Mouse (Mus musculus) megakaryocyte, adult 5-6 weeks (primary cell): Measurements from ENCODE around the gene Hspa12b. TPM values are rescaled to one million over a fixed set of nuclear protein-coding genes. Genes with fewer than 3 reads are reported as not detected.

Experiments used
- ATAC-seq: 2 replicates; pipeline ENCODE4 v1.8.0; 2016; ENCODE audit warnings: mild to moderate bottlenecking, inconsistent platforms; ENCODE audit not compliant: poor library complexity, severe bottlenecking
- total RNA-seq, 2 experiments: library from RNA; stranded (forward) in 1 of 2; stranded (reverse) in 1 of 2; fragments of 153-499, 151-499 nt in 1 of 2; fragments of 221-1000, 200-1000 nt in 1 of 2; gene quantifications; 2 replicates each; pipeline versions ENCODE4 v1.2.3 to v1.2.4; 2015 to 2017

Hspa12b gene
- total RNA-seq, 2 experiments from 2014 or later: not detected

DNA sequence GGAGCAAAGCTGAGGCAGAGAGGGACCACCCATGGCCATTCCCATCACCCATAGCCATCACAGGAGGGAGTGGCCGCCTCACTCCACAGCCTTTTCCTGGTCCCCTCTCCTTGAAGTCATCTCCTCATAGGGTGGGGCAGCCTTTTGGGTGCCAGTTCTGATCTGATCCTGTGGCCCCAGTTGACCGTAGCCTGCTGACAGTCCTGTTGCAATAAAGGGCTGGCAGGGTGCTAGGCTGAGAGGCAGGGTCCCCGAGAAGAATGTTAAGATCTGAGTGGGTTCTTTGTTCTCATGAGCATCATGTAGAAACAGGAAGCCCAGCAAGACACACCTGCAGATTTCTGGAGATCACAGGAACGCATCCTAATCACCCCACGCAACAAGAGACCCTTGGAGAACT, 1.1 kb downstream of the Hspa12b start:
- no peak for ATAC-seq

DNA sequence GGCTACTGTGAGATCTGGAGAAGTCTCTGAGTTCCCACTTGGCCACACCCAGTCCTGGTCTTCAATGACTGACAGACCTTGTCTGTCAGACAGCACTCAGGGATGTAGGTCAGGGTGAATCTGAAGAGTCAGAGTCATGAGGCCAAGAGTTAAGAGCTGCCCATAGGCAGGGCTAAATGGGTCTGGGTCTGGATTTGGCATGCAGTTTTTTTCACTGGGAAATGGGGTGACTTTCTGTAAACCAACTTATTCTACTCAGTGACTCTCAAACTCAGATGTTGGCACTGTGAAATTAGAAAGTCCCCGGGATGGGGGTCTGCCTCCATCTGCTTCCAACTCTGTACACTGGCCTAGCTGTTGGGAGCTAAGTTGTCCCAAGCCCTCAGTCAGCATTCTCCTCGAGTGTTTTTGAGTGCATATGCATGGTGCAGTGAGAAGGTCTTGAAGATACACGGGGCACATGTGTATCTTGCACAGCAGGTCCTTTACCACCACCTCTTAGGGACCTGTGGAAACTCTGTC, 1.6 kb downstream of the Hspa12b start:
- ATAC-seq: no peak

DNA sequence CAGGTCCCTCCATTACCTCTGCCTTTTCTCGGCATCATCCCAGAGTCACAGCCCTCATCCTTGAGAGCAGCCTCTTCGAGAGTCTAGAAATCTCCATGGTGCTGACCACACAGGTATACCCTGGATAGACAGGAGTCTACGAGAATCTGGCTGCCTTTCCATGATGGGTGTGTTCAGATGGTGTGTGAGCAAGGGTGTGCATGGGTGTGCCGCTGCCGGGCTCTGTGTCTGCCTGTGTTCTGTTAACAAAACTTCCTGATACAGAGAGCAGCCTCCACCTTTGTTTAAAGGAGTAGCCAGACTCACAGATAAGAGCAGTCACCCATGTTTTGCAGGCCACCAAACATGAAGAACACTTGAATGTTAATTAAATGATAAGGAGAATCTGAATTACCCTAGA, 2.8 kb downstream of the Hspa12b start:
- no peak for ATAC-seq

DNA sequence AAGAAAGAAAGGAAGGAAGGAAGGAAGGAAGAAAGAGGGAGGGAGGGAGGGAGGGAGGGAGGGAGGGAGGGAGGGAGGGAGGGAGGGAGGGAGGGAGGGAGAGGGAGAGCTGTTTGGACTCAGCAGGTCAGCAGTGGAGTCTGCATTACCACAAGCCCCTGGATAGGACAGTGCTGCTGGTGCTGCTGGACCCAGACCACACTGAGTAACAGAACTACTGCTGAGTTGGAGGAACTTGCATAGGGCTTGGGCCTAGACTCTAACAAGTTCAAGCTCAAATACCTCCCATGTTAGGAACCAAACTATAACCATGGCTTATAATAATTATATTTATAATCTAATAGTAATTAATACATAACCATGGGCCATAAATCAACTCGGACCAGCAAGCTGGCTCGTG, 3.8 kb downstream of the Hspa12b start:
- ATAC-seq: no peak

DNA sequence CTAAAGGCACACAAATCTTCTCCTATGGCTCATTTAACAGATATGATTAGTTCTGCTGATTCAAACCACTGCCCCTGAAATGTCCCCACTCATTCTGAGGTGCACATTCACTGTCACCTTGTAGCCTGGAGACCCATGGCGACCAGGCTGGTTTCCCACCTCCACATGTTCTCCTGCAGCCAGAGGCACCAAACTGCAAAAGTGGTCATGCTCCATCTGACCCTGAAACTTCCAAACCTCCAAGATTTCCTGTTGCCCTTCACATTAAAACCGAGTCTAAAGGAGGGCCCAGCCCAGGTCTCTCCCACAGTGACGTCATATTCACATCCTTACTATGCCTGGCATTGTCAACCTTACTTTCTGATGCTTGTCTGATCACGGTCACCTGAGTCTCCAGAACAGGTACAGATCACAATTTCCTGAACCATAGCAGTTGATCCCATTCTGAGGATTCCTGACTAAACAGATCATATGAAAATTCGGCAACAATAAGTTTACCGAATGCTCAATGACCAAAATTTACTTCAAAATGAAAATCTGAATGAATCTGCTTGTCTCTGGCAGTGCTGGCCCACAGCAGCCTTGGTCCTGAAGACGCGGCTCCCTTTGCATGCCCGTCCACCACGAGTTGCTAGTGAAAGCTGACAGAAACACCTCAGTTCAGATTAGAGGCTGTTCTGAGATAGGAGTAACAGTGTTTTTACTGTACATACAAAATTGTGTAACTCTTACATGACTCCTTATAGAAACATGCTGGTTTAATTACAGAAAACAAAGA, 5.2 kb downstream of the Hspa12b start:
- no peak for ATAC-seq

DNA sequence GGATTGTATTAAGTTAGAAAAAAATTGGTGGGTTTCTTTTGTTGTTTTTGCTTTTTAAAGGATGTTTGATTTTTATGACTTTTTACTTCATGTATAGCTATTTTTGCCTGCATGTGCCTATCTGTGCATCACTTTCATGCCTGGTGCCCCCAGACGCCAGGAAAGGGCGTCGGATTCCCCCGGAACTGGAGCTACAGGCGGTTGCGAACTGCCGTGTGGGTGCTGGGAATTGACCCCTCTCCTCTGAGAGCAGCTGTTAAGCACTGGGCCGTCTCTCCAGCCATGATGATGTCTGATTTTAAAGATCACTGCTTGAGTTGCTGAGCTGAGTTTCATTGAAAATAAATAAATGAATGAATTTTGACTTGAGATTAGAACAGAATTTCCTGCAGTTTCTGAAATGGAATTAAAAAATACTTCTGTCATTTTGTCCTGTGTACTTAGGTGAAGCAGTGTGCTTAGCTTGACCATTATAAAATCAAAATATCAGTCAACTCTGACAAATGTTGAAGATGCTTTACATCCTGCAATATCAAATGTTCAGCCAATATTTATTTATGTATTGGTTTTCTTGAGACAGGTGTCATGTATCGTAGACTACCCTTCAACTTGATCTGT, 6.0 kb downstream of the Hspa12b start, which contains the start of gene Gm11037:
Gene Gm11037, plus strand, starts transcription at position 568 of the 618 bp plus-strand sequence.
- ATAC-seq: no peak

DNA sequence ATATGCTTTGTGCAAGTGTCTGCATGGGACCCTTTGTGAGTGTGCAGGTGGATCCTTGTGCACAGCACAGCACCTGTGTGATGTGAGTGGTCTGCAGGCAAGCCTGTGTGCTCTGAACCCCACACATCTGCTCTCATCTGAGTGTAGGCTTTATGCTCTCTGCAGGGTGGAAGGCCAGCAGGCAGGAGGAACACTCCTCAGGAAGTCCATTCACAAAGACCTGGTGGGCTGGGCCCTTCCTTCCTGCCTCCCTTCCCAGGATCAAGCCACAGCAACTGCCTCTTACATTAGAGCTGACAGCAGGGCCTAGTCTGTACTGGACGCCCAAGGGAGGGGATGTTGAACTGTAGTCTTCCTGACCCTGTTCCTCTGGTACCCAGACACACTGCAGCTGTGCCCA, 7.3 kb downstream of the Hspa12b start:
- no peak for ATAC-seq

DNA sequence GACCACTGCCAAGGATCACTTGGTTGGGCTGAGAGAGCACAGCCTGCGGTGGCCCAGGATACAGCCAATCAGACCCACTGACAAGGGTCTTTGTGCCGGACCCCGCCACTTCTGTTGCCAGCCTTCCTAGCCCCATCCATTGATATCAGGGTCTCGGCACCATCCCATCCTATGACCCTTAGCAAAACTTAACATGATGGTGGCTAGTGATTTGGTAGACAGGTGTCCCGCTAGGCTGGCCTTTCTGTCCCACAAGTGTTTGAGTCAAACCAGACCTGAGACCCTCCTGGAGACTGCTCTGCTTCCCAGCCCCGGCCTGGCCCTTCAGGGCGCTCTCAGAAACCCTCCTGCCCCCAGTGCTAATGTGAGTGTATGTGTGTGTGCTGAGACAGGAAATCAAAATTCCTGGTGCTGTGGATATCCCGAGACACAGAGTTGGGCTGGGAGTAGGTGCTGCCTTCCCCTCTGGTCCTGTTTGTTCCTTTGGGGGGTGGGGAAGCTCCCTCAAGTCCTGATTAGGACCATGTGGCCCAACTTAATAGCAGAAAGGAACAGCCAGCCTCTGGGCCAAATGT, 7.8 kb downstream of the Hspa12b start:
- no peak for ATAC-seq

DNA sequence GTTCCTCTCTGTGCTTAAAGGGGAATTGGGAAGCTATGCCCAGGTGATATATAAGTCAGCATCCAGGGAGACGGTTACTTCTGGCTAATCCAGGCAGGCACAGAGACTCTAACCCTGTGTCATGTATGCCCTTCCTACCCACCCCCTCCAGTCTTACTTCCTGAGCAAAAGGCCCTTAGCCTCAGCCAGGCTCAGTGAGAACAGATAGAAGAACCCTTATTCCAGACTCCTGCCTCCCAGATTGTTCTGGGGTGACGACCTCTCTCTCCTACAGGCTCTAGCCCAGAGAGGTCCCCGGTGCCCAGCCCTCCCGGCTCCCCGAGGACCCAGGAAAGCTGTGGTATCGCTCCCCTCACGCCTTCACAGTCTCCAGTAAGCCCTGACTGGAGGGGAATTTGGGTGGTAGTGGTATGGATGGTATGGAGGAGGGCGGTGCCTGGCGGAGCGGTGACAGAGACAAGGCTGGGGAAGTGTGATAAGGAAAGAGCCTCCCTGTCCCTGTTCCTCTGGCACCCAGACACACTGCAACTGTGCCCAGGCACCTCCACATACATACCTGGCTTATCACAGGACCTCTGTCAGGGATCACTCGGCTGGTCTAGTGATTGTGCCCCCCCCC, 8.6 kb downstream of the Hspa12b start:
- peak; percentile 33; the same call in 1 of the 2 replicates for ATAC-seq

DNA sequence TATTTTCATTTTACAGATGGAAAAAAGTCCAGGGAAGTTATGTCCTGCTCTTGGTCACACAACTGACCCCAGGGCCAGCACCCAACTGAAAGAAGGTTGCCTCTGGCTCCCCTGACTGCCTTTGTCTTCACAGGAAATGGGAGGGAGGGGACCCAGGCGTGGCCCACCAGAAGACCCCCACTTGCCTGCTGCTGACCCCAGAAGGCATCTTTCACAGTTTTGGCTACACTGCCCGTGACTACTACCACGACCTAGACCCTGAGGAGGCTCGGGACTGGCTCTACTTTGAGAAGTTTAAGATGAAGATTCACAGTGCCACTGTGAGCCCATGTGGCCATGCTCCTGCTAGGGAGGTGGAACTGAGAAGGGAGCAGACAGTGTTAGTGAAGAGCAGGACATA, 11.2 kb downstream of the Hspa12b start:
- no peak for ATAC-seq

DNA sequence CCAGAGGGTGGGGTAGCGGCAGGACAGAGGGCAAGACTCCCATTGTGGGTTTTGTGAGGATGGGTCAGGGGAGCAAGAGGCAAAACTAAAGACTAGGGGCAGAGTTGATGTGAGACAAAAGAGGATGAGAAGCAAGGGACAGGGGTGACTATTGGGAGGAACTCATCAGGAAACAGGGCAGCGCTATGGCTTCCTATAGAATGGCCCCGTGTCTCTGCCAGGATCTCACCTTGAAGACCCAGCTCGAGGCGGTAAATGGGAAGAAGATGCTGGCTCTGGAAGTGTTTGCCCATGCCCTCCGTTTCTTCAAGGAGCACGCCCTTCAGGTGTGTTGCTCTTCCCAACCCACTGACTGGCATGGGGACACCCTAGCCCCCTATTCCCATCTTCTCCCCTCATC, 11.7 kb downstream of the Hspa12b start:
- ATAC-seq: no peak

DNA sequence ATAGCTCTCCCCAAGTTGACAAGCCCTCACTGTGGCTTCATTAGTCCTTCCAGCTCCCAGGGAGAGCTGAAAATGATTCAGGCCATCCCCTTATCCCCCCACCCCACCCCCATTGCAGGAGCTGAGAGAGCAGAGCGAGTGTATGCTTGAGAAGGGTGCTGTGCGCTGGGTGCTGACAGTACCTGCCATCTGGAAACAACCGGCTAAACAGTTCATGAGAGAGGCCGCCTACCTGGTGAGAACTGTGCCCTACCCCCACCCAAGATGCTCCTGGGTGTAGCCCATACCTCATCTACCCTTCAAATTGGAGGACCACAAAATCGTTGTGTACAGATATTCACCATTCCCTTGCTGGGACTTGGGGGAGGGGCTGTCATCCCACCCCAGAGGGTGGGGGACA, 12.2 kb downstream of the Hspa12b start:
- ATAC-seq: no peak

DNA sequence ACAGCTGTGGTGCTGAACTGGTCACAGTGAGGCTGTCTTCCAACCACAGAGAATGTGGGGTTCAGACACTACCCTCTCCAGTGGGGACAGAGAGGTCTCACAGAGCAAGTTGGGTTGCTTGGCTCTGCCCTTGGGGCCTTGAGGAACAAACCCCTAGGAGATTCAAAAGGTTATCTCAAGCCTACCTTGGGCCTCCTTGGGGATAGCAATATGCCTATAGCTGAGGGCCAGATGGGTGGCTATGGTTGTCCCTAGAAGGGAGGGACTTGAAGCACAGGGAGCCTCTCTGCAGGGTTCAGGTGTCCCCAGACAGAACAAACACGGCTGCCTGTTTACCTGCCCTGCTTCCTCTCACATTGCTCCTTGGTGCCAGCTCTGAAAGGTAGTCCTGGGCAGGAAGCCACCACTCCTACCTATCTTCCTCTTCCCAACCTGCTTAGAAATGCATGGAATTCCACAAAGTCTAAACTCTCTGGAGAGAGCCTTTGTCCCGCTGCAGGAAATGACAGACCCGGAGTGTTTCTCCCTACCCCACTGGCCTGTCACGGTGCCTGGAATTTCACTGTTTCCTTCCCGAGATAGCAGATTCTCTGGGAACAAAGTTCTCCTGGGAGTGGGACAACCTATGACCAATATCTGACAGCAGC, 12.9 kb downstream of the Hspa12b start:
- no peak for ATAC-seq

DNA sequence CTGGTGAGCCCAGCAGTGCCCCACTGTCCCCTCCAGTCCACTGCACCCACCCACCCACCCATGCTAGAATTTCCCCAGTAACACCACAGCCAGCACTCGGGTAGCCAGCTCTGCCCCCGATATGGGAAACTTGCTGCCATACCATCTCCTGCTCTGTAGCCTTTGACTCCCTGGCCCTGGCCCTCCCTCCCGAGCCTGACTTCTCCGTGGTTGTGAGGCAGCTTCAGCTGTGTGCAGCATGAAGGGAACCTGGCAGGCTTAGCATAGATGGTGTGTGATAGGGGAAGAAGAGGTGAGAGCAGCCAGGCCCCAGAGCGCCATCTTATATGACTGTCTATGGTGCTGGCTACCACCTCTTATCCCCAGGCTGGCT, 13.4 kb downstream of the Hspa12b start:
- no peak for ATAC-seq

DNA sequence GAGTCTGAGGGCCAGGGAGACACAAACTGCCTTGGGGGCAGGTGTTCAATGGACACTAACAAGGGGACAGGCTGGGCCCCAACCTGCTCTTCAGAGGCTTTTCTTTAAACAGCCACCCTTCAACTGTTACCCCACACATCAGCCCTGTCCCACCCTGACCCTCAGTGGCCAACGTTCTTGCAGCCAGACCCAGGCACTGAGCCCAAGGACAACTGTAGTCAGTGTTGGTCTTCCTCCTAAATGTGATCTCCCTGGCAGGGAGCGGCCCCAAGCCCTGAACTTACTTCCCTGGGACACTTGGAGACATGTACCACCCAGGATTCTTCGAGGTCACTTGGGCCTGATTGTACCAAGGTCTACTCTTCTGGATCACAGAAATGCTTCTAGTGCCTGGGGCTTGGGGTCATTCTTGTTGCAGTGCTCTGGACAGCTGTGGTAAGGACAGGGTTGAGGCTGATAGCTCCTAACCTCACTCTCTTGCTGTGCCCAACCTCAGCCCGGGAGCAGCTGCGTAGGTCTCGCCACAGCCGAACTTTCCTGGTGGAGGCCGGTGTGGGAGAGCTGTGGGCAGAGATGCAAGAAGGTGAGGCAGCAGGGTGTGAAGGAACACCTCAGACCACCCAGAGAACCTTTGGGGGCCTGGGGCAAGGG, 14.4 kb downstream of the Hspa12b start:
- ATAC-seq: no peak

DNA sequence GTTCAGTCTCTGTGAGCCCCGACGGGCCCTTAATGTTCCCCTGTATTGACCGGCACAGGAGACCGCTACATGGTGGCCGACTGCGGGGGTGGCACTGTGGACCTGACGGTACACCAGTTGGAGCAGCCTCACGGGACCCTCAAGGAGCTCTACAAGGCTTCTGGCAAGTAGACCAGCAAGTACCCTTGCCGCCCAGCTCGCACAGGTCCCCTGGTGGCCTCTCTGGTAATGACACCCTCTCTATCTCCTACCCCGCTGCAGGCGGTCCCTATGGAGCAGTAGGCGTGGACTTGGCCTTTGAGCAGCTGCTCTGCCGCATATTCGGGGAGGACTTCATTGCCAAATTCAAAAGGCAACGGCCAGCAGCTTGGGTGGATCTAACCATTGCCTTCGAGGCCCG, 15.5 kb downstream of the Hspa12b start:
- peak; percentile 73 for ATAC-seq

DNA sequence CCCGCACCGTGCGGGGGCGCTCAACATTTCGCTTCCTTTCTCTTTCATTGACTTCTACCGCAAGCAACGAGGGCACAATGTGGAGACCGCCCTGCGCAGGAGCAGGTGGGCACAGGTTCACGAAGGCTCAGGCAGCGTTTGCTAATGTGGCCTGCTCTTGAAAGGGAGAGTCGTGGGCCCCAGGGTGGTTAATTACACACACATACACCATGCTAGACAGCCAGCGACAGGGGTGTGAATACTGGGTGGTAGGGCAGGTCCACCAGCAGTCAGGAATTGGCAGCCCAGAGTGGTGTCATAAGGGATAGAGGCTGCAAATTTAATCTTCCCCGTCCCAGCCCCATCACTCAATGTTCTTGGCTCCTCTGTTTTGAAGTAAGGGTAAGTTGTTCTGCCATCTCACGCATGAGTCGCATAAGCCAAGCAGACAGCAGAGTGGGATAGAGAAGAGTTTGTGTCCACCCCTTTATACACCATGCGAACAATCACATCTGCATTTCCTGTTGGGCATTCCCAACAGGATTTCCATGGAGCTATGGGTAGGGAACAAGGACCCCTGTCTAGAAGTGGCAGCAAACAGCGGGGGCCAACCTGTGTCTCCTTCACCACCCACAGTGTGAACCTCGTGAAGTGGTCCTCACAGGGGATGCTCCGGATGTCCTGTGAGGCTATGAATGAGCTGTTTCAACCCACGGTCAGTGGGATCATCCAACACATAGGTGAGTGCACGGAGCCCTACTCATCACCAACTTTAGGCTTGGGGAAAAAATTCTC, 16.1 kb downstream of the Hspa12b start:
- no peak for ATAC-seq

DNA sequence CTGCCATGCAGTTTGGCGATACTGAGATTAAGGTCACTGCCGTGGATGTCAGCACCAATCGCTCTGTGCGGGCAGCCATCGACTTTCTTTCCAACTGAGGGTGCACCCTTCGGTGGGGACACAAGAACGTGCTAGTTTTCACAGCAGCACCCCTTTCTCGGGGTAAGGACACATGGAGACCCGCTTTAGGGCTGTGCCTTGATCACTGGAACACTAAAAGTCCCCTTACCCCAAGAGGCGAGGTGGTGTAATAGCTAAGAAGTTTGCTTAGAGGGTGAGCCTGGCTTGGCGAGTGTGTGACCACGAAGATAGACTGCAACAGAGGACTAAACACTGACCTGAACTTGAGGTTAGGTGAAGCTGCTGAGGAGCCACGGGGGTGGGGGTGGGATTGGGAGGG, 18.0 kb downstream of the Hspa12b start:
- ATAC-seq: no peak

DNA sequence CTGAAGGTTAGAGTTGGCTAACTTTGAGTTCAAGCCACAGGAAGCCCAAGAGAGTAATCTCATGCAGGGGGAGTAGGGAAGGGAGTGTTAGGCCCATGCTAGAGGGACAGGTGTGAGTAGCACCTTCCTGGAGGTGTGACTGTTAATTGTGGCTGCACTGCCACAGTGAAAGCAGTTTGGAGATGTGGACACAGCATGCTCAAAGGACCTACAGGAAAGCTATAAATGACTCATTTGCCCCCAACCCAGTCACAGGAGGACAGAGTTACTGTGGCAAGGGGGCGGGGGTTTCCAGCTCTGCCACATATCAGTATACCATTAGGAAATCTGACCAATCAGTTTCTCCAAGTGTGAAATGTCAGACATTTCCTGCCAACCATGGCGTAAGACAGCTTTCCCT, 18.5 kb downstream of the Hspa12b start:
- ATAC-seq: no peak
